Mouse (Mus musculus) CH12.LX (cell line): ENCODE measurements around the gene Zfyve28. TPM values are rescaled to one million over a fixed set of nuclear protein-coding genes. Genes with fewer than 3 reads are reported as not detected.

Experiments
- DNase-seq: peaks from one replicate; pipeline ENCODE4 v3.0.0-alpha.2; 2013; ENCODE audit errors: extremely low read depth
- H3K27ac ChIP-seq: 2 replicates; pipeline ENCODE4 v1.5.1; 2012; ENCODE audit warnings: low read depth, mild to moderate bottlenecking, control low read depth, moderate library complexity; ENCODE audit not compliant: insufficient read depth
- H3K27me3 ChIP-seq: replicated peaks from 2 replicates; pipeline ENCODE3; 2012; ENCODE audit warnings: inconsistent platforms
- H3K36me3 ChIP-seq, 2 experiments: replicated peaks in 1 of 2; 2 replicates each; pipeline versions ENCODE3 to v1.6.1; 2012; ENCODE audit warnings: inconsistent platforms in 1 of 2, low read length in 1 of 2, mild to moderate bottlenecking in 1 of 2, mixed read lengths in 1 of 2, moderate library complexity in 1 of 2; ENCODE audit not compliant: control insufficient read depth in 1 of 2, insufficient read depth in 1 of 2
- H3K4me1 ChIP-seq, 2 experiments: 2 replicates each; pipeline ENCODE4 v1.6.1; 2012; ENCODE audit warnings: inconsistent platforms in 1 of 2, moderate library complexity in 1 of 2; ENCODE audit not compliant: insufficient read depth in 2 of 2, control insufficient read depth in 1 of 2
- H3K4me2 ChIP-seq: 2 replicates; pipeline ENCODE4 v1.6.1; 2012; ENCODE audit warnings: low read depth, mild to moderate bottlenecking, control low read depth; ENCODE audit not compliant: poor library complexity, insufficient read depth, severe bottlenecking
- H3K4me3 ChIP-seq, 3 experiments: fragments of 150-350 bp in 1 of 3; sonication (generic) in 1 of 3; replicated peaks in 1 of 3; 2 replicates each; pipeline versions ENCODE3 to v1.5.1; 2011 to 2012; ENCODE audit warnings: low read depth in 2 of 3, low read length in 2 of 3, mild to moderate bottlenecking in 2 of 3, moderate library complexity in 2 of 3, control low read depth in 1 of 3, improper control_type of control experiment in 1 of 3, inconsistent platforms in 1 of 3, mixed read lengths in 1 of 3; ENCODE audit not compliant: poor library complexity in 1 of 3
- H3K79me2 ChIP-seq: replicated peaks from 2 replicates; pipeline ENCODE4 v1.6.1; 2012; ENCODE audit warnings: mild to moderate bottlenecking, moderate library complexity; ENCODE audit not compliant: control insufficient read depth, poor library complexity, insufficient read depth, severe bottlenecking; ENCODE audit errors: extremely low read depth
- H3K9ac ChIP-seq: 2 replicates; pipeline ENCODE4 v1.6.1; 2012; ENCODE audit warnings: low read depth, mild to moderate bottlenecking, control low read depth, moderate library complexity; ENCODE audit not compliant: insufficient read depth
- H3K9me3 ChIP-seq: replicated peaks from 2 replicates; pipeline ENCODE3; 2012; ENCODE audit warnings: low read length, inconsistent platforms, mixed read lengths
- BHLHE40 ChIP-seq: IDR thresholded peaks from 2 replicates; pipeline ENCODE4 v1.6.1; 2011; ENCODE audit warnings: mild to moderate bottlenecking, low read depth, low read length, improper control_type of control experiment
- CHD1 ChIP-seq: IDR thresholded peaks from 2 replicates; pipeline ENCODE4 v1.6.1; 2012; ENCODE audit warnings: low read depth, low read length, improper control_type of control experiment, inconsistent platforms
- CHD2 ChIP-seq: IDR thresholded peaks from 2 replicates; pipeline ENCODE4 v1.6.1; 2011; ENCODE audit warnings: low read length, improper control_type of control experiment
- CTCF ChIP-seq, 2 experiments: IDR thresholded peaks in 1 of 2; conservative IDR thresholded peaks in 1 of 2; 2 replicates each; pipeline ENCODE4 v1.5.1; 2011 to 2012; ENCODE audit warnings: low read depth in 2 of 2, low read length in 2 of 2, improper control_type of control experiment in 1 of 2, inconsistent platforms in 1 of 2, mild to moderate bottlenecking in 1 of 2, moderate library complexity in 1 of 2
- E2F4 ChIP-seq: IDR thresholded peaks from 2 replicates; pipeline ENCODE4 v1.6.1; 2011; ENCODE audit warnings: low read depth, low read length, improper control_type of control experiment; ENCODE audit not compliant: insufficient replicate concordance
- ELF1 ChIP-seq: IDR thresholded peaks from 2 replicates; pipeline ENCODE4 v1.6.1; 2014; ENCODE audit warnings: low read depth, mild to moderate bottlenecking, inconsistent platforms, low read length, improper control_type of control experiment
- EP300 ChIP-seq: IDR thresholded peaks from 2 replicates; pipeline ENCODE4 v1.6.1; 2011; ENCODE audit warnings: low read length, improper control_type of control experiment
- ETS1 ChIP-seq: conservative IDR thresholded peaks from 2 replicates; pipeline ENCODE4 v1.6.1; 2012; ENCODE audit warnings: low read depth, mild to moderate bottlenecking, inconsistent platforms, low read length, improper control_type of control experiment, moderate library complexity
- GABPA ChIP-seq: IDR thresholded peaks from 2 replicates; pipeline ENCODE4 v1.6.1; 2012; ENCODE audit warnings: low read depth, low read length, improper control_type of control experiment, inconsistent platforms; ENCODE audit not compliant: insufficient replicate concordance
- HCFC1 ChIP-seq: IDR thresholded peaks from 2 replicates; pipeline ENCODE4 v1.6.1; 2012; ENCODE audit warnings: low read depth, mild to moderate bottlenecking, inconsistent platforms, low read length, improper control_type of control experiment
- IRF4 ChIP-seq: IDR thresholded peaks from 2 replicates; pipeline ENCODE4 v1.6.1; 2014; ENCODE audit warnings: low read depth, mild to moderate bottlenecking, inconsistent platforms, low read length, improper control_type of control experiment
- JUN ChIP-seq: IDR thresholded peaks from 2 replicates; pipeline ENCODE4 v1.6.1; 2011; ENCODE audit warnings: low read depth, mild to moderate bottlenecking, low read length, improper control_type of control experiment, moderate library complexity; ENCODE audit not compliant: insufficient read depth
- JUND ChIP-seq: conservative IDR thresholded peaks from 2 replicates; pipeline ENCODE4 v1.6.1; 2011; ENCODE audit warnings: low read depth, low read length, improper control_type of control experiment
- KAT2A ChIP-seq: IDR thresholded peaks from 2 replicates; pipeline ENCODE4 v1.6.1; 2012; ENCODE audit warnings: low read length, improper control_type of control experiment, inconsistent platforms; ENCODE audit not compliant: insufficient replicate concordance
- MAFK ChIP-seq: IDR thresholded peaks from 2 replicates; pipeline ENCODE4 v1.6.1; 2011; ENCODE audit warnings: low read length, improper control_type of control experiment; ENCODE audit not compliant: insufficient replicate concordance
- MAX ChIP-seq: IDR thresholded peaks from 2 replicates; pipeline ENCODE4 v1.6.1; 2011; ENCODE audit warnings: low read length, improper control_type of control experiment
- MAZ ChIP-seq: IDR thresholded peaks from 2 replicates; pipeline ENCODE4 v1.6.1; 2012; ENCODE audit warnings: low read depth, mild to moderate bottlenecking, inconsistent platforms, low read length, improper control_type of control experiment, moderate library complexity
- MEF2A ChIP-seq: IDR thresholded peaks from 2 replicates; pipeline ENCODE4 v1.6.1; 2014; ENCODE audit warnings: low read depth, mild to moderate bottlenecking, inconsistent platforms, low read length, improper control_type of control experiment, borderline replicate concordance
- MXI1 ChIP-seq: IDR thresholded peaks from 2 replicates; pipeline ENCODE4 v1.6.1; 2011; ENCODE audit warnings: mild to moderate bottlenecking, low read depth, low read length, improper control_type of control experiment
- MYC ChIP-seq: IDR thresholded peaks from 2 replicates; pipeline ENCODE4 v1.6.1; 2011; ENCODE audit warnings: low read depth, mild to moderate bottlenecking, improper control_type of control experiment, low read length
- NELFE ChIP-seq: IDR thresholded peaks from 2 replicates; pipeline ENCODE4 v1.6.1; 2011; ENCODE audit warnings: low read depth, low read length, improper control_type of control experiment
- NRF1 ChIP-seq: IDR thresholded peaks from 2 replicates; pipeline ENCODE4 v1.6.1; 2014; ENCODE audit warnings: low read depth, mild to moderate bottlenecking, inconsistent platforms, low read length, improper control_type of control experiment, moderate library complexity
- PAX5 ChIP-seq: IDR thresholded peaks from 2 replicates; pipeline ENCODE4 v1.6.1; 2012; ENCODE audit warnings: low read length, inconsistent platforms, mixed read lengths
- POLR2A ChIP-seq: IDR thresholded peaks from 2 replicates; pipeline ENCODE4 v1.6.1; 2011; ENCODE audit warnings: low read depth, mild to moderate bottlenecking, improper control_type of control experiment, low read length
- POLR2AphosphoS2 ChIP-seq: IDR thresholded peaks from 2 replicates; pipeline ENCODE4 v1.6.1; 2011; ENCODE audit warnings: low read depth, low read length, improper control_type of control experiment
- RAD21 ChIP-seq: IDR thresholded peaks from 2 replicates; pipeline ENCODE4 v1.6.1; 2011; ENCODE audit warnings: low read depth, mild to moderate bottlenecking, low read length, improper control_type of control experiment, moderate library complexity
- RCOR1 ChIP-seq: conservative IDR thresholded peaks from 2 replicates; pipeline ENCODE4 v1.6.1; 2012; ENCODE audit warnings: low read depth, mild to moderate bottlenecking, inconsistent platforms, low read length, improper control_type of control experiment
- SIN3A ChIP-seq: IDR thresholded peaks from 2 replicates; pipeline ENCODE4 v1.6.1; 2012; ENCODE audit warnings: low read length, improper control_type of control experiment, inconsistent platforms
- SMC3 ChIP-seq: IDR thresholded peaks from 2 replicates; pipeline ENCODE4 v1.6.1; 2011; ENCODE audit warnings: low read depth, low read length, improper control_type of control experiment
- TBP ChIP-seq: conservative IDR thresholded peaks from 2 replicates; pipeline ENCODE4 v1.6.1; 2011; ENCODE audit warnings: low read depth, low read length, improper control_type of control experiment
- TCF12 ChIP-seq: IDR thresholded peaks from 2 replicates; pipeline ENCODE4 v1.6.1; 2014; ENCODE audit warnings: low read depth, mild to moderate bottlenecking, inconsistent platforms, low read length, improper control_type of control experiment
- UBTF ChIP-seq: IDR thresholded peaks from 2 replicates; pipeline ENCODE4 v1.6.1; 2012; ENCODE audit warnings: low read depth, mild to moderate bottlenecking, inconsistent platforms, low read length, improper control_type of control experiment, moderate library complexity
- USF1 ChIP-seq: IDR thresholded peaks from 2 replicates; pipeline ENCODE4 v1.6.1; 2014; ENCODE audit warnings: low read depth, mild to moderate bottlenecking, inconsistent platforms, low read length, improper control_type of control experiment
- USF2 ChIP-seq: conservative IDR thresholded peaks from 2 replicates; pipeline ENCODE4 v1.6.1; 2011; ENCODE audit warnings: low read depth, low read length, improper control_type of control experiment
- ZC3H11A ChIP-seq: IDR thresholded peaks from 2 replicates; pipeline ENCODE4 v1.6.1; 2012; ENCODE audit warnings: low read depth, mild to moderate bottlenecking, inconsistent platforms, low read length, improper control_type of control experiment
- ZKSCAN1 ChIP-seq: IDR thresholded peaks from 2 replicates; pipeline ENCODE4 v1.6.1; 2012; ENCODE audit warnings: low read depth, inconsistent platforms, low read length, improper control_type of control experiment, borderline replicate concordance
- ZMIZ1 ChIP-seq: IDR thresholded peaks from 2 replicates; pipeline ENCODE4 v1.6.1; 2012; ENCODE audit warnings: low read depth, mild to moderate bottlenecking, inconsistent platforms, low read length, improper control_type of control experiment
- ZNF384 ChIP-seq: IDR thresholded peaks from 2 replicates; pipeline ENCODE4 v1.6.1; 2012; ENCODE audit warnings: low read depth, low read length, improper control_type of control experiment, inconsistent platforms
- dilution Hi-C: fragments of 300-500 bp; cut with MboI; formaldehyde crosslinking; loops from 2 replicates; pipeline ENCODE4 v1.14.3; 2020; ENCODE audit warnings: low sequenced_read_pairs; ENCODE audit not compliant: extremely low pct_unique_long_range_greater_than_20kb, extremely low pct_ligation_motif_present
- in situ Hi-C: fragments of 300-500 bp; cut with MboI; formaldehyde crosslinking; loops from 3 replicates; pipeline ENCODE4 v1.14.3; 2019; ENCODE audit warnings: low sequenced_read_pairs, low pct_ligation_motif_present, low pct_unique_long_range_greater_than_20kb, mixed read lengths
- polyA plus RNA-seq: library from polyadenylated mRNA; unstranded; fragments of >175 nt; gene quantifications from 2 replicates; pipeline ENCODE4 v1.2.1, GENCODE M21; 2012; ENCODE audit warnings: low read depth; ENCODE audit not compliant: insufficient read length
- total RNA-seq, 2 experiments: library from RNA; depleted of rRNA; stranded (reverse); fragments of 300-350 nt in 1 of 2; fragments of >200 nt in 1 of 2; gene quantifications; 2 replicates each; pipeline ENCODE4 v1.2.3; 2012 to 2014

The Zfyve28 gene
- total and polyA plus RNA-seq, 3 experiments, result 1.7 to 2.8 (median 2.0) TPM

DNA sequence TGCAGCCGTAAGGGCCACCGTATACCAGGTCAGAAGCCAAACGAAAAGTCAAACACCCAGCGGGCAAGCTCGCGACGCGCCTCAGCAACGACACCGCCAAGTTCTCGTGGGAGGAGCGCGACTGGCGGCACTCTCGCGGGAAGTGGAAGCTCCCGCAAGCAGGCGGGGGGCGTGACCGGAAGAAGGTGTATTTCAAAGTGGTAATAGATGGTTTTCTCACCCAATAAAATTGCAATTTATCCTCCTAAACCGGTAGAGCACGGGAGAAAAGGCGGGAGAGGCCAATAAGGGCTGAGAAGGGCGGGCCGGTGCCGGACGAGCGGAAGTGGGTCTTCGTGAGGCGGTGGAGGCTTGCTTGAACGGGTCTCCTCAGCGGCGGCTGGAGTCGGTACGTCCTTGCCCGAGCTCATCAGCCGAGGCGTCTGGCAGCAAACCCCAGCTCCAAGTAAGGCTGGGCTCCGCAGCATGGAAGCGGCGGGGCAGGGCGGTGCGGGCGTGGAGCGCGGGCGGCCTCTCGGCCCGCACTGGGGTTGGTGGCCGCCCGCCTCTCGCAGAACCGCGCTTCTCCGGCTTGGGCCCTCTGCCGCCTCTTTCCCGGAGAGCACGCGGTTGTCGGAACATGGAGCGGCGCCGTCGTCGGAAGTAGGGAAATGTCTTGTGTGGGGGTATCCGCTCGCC lies 48.0 kb upstream of the Zfyve28 start, which contains the start of gene Rnf4:
TSS of gene Rnf4 (plus strand) at position 193 of the 678 bp plus-strand sequence.
- H3K27me3 ChIP-seq, result no peaks in the 10 kb centered on the region
- H3K4me2 ChIP-seq, result peak within 1 kb of the TSS; percentile 97
- H3K36me3 ChIP-seq, result peaks cover 0 to 34% of the 10 kb centered on the region in 2 experiments
- TF ChIP-seq ZC3H11A (no peak), ETS1 (no peak), MAX (no peak), IRF4 (peak; percentile 33; the same call in 1 of the 2 replicates), TCF12 (peak; percentile 80), GABPA (no peak), SIN3A (no peak), MAFK (no peak), CTCF (conservative IDR thresholded peaks at IDR 0.05 in 1 of 2, IDR thresholded peaks at IDR 0.05 in 1 of 2; ENCODE audit: low read depth in 2 of 2, low read length in 2 of 2) (no peak), RAD21 (no peak), E2F4 (no peak), CHD1 (no peak), MXI1 (peak; percentile 27; the same call in 1 of the 2 replicates), SMC3 (no peak), MYC (no peak), USF1 (peak; percentile 52; the same call in 1 of the 2 replicates), MEF2A (no peak), USF2 (no peak), NELFE (peak; percentile 95), UBTF (no peak), CHD2 (peak; percentile 99), ZMIZ1 (peak; percentile 81; the same call in 1 of the 2 replicates), ZNF384 (no peak), MAZ (no peak), EP300 (no peak), RCOR1 (no peak), ELF1 (peak; percentile 94), JUND (no peak), BHLHE40 (no peak), JUN (no peak), NRF1 (no peak), KAT2A (peak; percentile 79; the same call in 1 of the 2 replicates), POLR2A (peak; percentile 99), ZKSCAN1 (no peak), TBP (peak; percentile 91), HCFC1 (peak; percentile 82), PAX5 (no peak), POLR2AphosphoS2 (peak; percentile 81)
- DNase-seq, result peak; percentile 98
- H3K4me3 ChIP-seq, result peak within 1 kb of the TSS; percentile 87 to 97 (median 92)
- peak within 1 kb of the TSS; percentile 83 for H3K27ac ChIP-seq
- dilution Hi-C loops, result no loop called here
- peak within 1 kb of the TSS; percentile 95 for H3K9ac ChIP-seq
- H3K79me2 ChIP-seq, result peaks cover 51% of the 10 kb centered on the region
- in situ Hi-C loops, result no loop called here
- no peaks in the 10 kb centered on the region for H3K9me3 ChIP-seq
- peaks cover 4 to 38% of the 10 kb centered on the region in 2 experiments; a peak in 3 of 4 replicates for H3K4me1 ChIP-seq
